Mouse (Mus musculus) layer of hippocampus, adult 11-12 months (tissue): ENCODE measurements at regions not wholly inside any gene's neighbourhood (a gene's known extent, or its start where the extent isn't known, plus 50 kb on each side); places are given as distances from the start of the nearest gene placed in this dataset.

Experiments
- DNase-seq: peaks from one replicate; pipeline ENCODE4 v3.0.0; 2022; ENCODE audit warnings: low spot score

DNA sequence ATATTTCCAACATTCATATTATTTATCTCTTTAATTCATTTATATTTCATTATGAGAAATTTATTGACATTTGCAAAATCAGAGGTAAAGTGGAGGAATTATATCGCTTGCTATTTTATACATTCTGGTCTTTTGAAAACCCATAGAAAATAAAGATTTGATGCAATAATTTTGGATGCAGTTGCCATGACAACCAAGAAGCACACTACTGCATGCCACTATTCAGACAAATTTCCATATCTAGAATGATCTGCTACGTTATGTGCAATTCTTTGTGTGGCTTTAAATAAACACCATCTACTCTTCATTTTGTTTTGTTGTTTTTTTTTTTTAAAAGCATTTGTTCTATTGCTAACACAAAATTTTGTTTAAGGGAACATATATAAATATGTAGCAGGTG, 474.4 kb downstream of the Pcdh18 start:
- DNase-seq, result no peak

DNA sequence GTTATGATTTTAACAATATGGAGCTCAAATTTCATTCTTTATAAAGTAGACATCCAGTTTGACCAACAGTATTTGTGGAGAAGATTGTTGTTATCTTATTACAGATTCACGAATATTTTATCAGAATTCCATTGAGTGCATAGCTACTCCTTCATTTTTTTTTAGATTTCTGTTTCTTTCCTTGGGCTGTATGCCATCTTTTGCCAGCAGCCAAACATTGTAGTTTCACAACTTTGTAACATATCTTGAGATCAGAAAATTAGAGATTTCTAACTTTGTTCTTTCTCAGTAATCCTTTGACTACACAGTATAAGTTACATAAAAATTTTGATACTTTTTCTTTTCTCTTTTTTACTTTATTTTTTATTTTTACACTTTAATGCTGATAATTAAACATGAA, 478.8 kb downstream of the Pcdh18 start:
- DNase-seq, result no peak

DNA sequence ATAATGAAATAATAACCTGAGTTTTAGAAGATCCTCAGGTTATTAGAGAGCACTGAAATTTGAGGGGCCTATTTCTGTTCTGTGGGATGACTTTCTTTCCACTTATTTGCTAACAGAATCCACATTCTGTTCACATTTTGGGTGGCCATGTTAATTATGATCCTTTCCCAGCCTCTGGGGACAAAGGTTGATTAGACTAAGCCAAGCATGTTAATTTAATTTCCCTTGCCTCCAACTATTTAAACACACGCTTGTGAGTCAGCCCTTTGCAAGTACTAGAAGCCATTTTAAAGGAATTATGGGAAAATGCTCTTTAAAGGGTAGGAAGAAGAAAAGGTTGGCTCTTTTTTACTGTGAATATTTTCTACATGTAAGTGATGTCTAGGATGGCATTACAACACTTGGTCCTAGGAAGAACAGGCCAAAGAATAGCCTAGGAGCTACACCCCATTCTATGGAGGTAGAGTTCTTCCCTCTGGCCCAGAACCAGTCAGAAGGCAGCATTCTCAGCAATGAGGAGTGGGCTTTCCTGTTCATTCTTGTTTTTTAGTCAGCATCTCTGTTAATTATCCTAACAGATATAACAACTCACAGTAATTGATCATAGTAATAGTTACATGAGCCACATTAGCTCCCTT, 482.7 kb downstream of the Pcdh18 start:
- no peak for DNase-seq

DNA sequence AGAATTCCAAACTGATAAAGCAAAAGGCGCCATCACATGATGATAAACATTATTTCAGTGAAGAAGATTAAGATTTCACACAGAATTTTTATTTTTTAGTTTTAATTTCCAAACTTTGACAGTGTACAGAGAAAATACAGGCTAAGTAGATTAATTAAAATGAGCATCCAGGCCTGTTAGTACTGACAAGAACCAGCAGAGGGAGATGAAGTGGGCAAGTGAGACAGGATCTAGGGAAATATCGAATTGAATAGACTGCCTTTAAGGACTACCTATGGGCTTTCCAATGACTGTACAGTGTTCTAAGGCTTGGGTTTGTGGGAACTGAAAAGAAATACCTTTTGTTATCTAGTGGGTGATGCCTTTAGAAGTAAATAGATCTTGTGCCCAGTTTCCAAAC, 491.1 kb downstream of the Pcdh18 start:
- peak; percentile 4 for DNase-seq
